Mouse (Mus musculus) left cerebral cortex, adult 11 months (tissue): Measurements from ENCODE around the gene Skap1.
"Not testable (repeated sequence)": the region's sequence is repeated elsewhere in the genome, so short reads cannot be mapped to it uniquely, and the experiment has no call there.

Experiments
- DNase-seq: peaks from one replicate; pipeline ENCODE4 v3.0.0; 2022; ENCODE audit warnings: low spot score

Skap1 gene

DNA sequence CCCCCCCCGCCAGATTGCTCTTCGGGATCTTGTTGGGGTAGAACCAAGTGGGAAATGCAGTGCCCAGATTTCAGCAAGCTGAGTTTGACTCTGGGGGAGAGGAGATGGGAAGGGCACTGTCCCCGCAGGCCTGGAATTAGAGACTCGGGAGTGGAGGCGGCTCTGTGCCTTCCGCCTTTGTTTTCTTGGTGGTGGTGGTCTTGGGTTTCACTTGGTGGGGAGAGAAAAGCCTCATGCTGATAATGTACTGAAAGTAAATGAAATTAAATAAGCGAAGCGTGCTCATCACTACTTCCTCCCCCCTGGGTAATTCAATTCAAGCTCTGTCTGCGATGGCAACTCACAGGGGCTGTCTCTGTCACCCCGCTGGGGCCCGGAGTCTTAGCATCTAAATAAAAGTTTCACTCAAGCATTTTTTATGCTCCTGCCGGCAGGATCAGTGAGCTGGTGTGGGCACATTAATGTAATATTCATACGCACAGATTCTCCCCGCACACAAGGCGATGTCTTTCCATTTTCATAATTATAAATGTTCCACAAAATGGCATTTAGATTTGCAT lies 231.9 kb downstream of the Skap1 start:
- no peak for DNase-seq

GRCm38 (mm10) chr11:96696842-96697455 lies 232.6 kb downstream of the Skap1 start:
- DNase-seq: no peak

DNA sequence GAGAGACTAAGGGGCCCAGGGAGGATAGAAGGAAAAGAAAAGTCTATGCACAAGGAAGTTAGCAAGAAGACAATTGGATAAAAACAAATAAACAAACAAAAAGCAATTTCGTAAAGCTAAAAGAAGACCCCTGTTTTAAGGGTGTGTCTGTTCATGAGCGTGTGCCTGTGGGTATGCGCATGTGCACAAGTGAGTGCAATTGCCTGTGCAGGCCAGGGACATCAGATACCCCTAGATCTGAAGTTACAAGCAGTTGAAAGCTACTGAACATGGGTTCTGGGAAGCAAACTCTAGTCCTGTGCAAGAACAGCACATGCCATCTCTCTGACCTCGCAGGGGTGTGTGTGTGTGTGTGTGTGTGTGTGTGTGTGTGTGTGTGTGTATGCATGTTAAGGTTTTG lies 233.1 kb downstream of the Skap1 start:
- DNase-seq: no peak

- no peak for DNase-seq
These were observed 239.4 kb downstream of the Skap1 start for GRCm38 (mm10) chr11:96703813-96704212.

- DNase-seq: no peak
These were observed 246.9 kb downstream of the Skap1 start for GRCm38 (mm10) chr11:96711268-96711667.

- no peak for DNase-seq
These were observed 247.3 kb downstream of the Skap1 start for GRCm38 (mm10) chr11:96711670-96712069.

GRCm38 (mm10) chr11:96713210-96714005 lies 249.0 kb downstream of the Skap1 start:
- no peak for DNase-seq

DNA sequence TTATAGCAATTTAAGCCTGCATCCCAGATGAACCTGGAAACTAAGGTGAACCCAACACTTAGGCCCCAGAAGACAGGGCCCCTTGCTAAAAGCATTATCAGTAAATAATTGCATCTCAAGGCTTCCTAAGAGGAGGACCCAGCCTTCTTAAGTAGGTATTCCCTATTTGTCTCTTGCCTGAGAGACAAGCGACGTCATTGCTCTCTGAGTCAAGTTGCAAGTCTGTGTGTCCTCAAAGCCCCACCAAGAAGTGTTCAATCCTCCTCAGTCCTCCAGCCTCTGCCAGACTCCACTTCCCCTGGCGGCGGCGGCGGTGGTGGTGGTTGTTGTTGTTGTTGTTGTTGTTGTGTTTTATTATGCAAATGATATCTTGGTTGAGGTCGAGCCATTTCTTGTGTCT lies 249.6 kb downstream of the Skap1 start:
- DNase-seq: no peak

- DNase-seq: not testable (repeated sequence)
These were observed 250.8 kb downstream of the Skap1 start for GRCm38 (mm10) chr11:96715168-96715567.

DNA sequence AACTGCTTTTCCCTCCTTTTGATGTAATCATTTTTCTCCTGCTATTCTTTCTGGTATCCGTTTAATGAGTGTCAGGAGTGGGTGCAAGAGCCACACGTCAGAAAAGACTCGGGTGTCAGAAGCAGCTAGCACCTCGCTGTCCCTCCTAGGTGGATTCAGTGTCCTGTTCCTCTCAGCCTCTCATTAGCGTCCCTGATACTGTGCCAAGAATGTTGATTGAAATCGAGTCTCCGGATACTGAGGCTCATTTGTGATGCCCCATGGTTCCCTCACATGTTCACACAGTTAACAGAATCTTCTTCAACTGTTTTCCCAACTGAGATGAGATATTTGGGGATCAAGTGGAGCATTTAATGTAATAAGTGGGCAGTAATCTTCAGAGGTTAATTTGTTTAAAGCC lies 254.2 kb downstream of the Skap1 start:
- DNase-seq: no peak

DNA sequence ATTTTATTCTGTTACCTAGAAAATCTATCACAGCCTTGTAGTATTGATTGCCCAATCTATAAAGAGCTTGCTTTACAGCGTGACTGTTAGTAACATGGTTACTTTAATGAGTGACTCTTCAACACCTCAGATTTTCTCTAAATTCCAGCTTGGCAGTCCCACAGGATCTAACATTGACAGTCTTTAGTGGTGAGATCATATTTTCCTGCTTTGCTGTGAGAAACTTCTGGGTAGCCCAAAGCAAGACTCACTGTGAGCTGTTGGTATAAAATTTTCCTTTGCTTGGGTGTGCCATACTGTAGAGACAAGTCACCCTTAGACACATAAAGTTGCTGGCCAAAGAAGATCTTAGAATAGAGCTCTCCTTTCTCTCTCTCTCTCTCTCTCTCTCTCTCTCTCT lies 261.4 kb downstream of the Skap1 start:
- no peak for DNase-seq

DNA sequence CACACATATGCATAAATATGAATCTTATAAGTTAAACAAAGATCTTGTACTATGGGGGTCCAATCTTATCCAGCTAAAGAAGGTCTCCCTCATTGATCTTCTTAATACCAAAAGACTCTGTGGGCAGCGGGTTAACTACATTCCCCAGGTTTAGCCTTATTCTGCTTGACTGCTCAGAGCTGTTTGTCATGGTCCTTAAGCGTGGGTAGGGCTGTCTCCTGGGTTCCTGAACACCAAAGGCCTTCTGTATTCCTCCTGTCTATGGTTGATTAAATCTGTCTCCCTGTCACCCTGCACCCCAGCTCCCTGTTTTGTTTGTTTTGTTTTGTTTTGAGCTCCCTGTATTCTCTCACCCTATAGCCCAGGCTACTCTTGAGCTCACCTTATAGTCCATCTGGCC lies 264.2 kb downstream of the Skap1 start:
- no peak for DNase-seq

GRCm38 (mm10) chr11:96729462-96729861 lies 265.1 kb downstream of the Skap1 start:
- DNase-seq: no peak

DNA sequence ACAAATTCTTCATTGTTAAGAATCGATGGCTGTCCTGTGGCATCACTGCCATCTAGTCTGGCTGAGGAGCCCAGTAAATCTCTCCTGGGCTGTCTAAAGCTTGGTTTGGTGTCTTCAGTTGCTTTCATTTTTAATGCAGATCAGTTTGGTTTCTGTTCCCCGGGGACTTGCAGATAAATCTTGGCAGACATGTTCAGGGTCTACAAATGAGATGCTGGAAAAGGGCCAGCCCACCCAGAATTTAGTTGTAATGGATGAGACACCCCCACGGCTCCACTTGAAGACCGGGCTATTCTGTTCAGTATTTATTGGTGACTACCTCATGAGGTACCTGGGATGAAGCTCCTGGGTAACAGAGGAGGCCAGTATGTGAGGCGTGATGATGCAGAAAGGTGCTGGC lies 265.9 kb downstream of the Skap1 start:
- DNase-seq: no peak

GRCm38 (mm10) chr11:96732657-96733056 lies 268.3 kb downstream of the Skap1 start:
- DNase-seq: no peak

DNA sequence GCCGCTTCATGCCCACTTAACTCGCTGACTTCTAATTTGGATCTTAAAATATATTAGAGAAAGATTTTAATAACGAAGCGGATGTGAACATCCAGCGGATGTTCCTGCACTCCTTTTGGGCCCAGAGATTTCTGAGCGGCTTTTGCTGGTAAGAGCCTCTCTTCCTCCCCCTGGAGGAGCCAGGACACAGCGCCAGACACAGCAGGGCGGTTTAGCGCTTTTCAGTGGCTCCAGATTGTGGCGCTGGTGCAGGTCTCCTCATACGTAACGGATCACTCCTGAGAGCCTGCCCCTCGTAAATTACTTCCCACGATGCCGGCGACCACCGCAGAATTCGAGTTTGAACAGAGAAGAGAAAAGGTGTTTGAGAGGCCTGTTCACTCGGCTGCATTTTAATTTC lies 271.5 kb downstream of the Skap1 start:
- peak; percentile 30 for DNase-seq

- DNase-seq: no peak
These were observed 272.0 kb downstream of the Skap1 start for GRCm38 (mm10) chr11:96736361-96736760.

DNA sequence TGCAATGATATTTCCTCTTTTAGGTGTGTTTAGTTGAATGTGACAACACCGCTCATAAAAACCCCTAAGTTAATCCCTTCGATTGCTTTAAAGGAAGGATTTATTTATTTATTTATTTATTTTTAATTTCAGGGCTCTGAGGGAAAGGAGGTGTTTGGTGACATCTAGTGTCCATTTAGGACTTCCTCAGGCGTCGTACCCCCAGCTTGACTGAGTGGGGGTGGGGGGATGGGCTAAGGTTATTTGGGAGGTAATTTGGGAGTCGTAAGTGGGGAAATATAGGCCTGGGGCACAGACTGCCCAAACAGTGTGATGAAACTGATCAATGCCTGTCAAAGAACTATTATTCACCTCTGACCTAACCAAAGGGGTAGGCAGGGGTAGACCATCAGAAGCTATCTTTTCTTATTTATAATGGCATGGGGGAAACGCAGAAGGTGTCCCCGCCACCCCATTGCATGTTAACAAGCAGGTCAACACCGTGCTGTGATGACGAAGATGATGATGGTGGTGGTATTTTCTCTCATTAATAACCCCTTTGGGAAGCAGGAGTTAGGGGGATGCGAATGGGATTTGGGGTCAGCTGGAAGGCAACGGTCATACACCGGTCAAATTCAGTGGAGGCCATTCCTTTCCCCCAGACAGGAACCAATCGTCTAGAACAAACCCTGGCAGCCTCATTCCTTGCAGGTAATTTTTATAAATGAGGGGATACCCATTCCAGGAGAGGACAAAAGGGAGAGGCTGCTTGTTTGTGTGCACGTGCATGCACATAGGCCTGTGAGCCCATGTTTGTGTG lies 273.5 kb downstream of the Skap1 start:
- DNase-seq: no peak

DNA sequence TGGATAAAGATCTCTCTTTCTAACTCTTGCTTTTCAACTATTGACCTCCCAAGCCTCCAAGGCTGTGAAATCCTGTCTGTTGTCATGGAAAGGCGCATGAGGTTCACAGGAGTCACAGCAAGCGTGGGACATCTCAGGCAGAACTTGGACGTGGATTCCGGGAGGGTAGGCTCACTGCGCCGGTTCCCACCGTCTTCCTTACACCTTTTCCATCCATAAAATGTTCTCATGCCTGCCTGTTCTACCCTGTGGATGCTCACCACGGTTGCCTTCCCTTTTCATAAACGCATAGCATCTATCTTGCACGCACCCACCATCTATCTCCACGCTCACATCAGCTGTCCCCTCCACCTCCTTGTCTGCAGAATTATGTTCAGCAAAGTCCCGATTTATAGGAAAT lies 276.4 kb downstream of the Skap1 start:
- no peak for DNase-seq

GRCm38 (mm10) chr11:96741995-96742394 lies 277.6 kb downstream of the Skap1 start:
- DNase-seq: peak; percentile 24

DNA sequence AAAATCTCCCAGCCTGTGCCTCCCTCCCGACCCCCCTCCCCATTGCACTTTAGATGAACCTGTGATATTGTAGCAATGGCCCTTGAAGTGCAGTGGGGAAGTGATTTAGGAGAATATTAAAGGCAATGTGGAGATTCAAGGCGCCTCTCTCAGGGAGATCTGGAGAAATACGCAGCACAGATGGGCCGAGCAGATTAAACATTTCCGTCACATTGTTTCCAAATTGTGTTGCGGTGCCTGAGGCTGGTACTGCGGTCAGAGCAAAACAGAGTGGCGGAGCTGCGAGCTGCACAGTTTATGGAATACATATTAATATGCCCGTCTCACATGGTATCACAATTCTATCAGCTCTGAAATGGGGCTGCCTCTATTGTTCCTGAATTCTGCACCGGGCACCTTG lies 278.6 kb downstream of the Skap1 start:
- no peak for DNase-seq

DNA sequence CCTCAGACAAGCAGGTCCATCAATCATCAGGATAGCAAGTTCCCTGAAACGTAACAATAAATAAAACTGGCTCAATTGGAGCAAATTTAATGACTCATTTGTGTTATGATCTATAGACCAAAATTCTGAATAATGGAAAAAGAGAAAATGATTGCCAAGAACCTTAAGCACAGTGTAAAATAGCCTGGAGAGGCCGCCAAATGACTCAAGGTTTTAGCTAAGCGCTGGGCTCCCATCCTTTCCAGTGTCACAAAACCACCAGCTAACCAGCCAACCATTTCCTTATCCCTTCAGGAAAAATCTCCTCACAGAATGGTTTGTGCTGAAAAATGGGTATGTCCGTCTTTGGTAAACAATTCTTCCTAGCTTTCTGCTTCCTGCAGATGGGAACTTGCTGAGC lies 279.5 kb downstream of the Skap1 start:
- DNase-seq: no peak

GRCm38 (mm10) chr11:96746648-96747047 lies 282.3 kb downstream of the Skap1 start:
- no peak for DNase-seq
